Mouse (Mus musculus): Measurements from ENCODE around the gene Slc25a3. TPM values are rescaled to one million over a fixed set of nuclear protein-coding genes. Genes with fewer than 3 reads are reported as not detected.
A peak's percentile ranks its signal among the peaks of the same experiment; 100 is the strongest.

Slc25a3 gene
- polyA plus RNA-seq, 1 experiment from 2014 or later = 413 TPM

- H3K4me1 ChIP-seq = no peaks in the 10 kb centered on the region
- no peaks in the 10 kb centered on the region for H3K9me3 ChIP-seq
- H3K36me3 ChIP-seq (replicated peaks) = peaks cover 17% of the 10 kb centered on the region
- WGBS = 92% methylated on average over 14 of the region's 14 CpGs
- no peaks in the 10 kb centered on the region for H3K27me3 ChIP-seq (ENCODE audit: poor library complexity, severe bottlenecking)
- no peak for DNase-seq (ENCODE audit: extremely low spot score, low spot score)
- H3K4me3 ChIP-seq = no peak overlapping the region
- H3K27ac ChIP-seq = no peak overlapping the region
These were observed 20.9 kb downstream of the Slc25a3 start for GRCm38 (mm10) chr10:91102799-91103590.

GRCm38 (mm10) chr10:91101936-91102335 is 21.9 kb downstream of the Slc25a3 start:
- Histone ChIP-seq H3K36me3 (replicated peaks) (peaks cover 18% of the 10 kb centered on the region), H3K27me3 (ENCODE audit: poor library complexity, severe bottlenecking) (no peaks in the 10 kb centered on the region), H3K4me3 (no peak overlapping the region), H3K27ac (no peak overlapping the region), H3K4me1 (no peaks in the 10 kb centered on the region), H3K9me3 (no peaks in the 10 kb centered on the region)
- 94% methylated on average over 25 of the region's 25 CpGs for WGBS
- no peak for DNase-seq (ENCODE audit: extremely low spot score, low spot score)

DNA sequence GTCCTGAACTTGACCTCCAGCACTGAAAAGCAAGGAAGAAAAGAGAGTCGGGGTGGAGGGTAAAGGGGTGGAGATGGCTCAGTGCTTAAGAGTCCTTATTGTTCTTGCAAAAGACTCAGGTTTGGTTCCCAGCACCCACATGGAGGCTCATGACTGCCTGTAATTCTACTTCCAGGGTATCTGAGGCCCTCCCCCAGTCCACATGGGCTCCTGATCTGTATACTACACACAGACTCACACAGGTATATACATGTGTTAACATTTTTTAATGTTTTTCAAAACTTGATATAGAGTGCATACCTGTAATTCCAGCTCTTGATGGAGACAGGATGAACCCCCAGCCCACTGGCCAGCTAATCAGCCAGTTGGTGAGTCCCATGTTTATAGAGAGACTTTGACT is 23.8 kb downstream of the Slc25a3 start:
- H3K36me3 ChIP-seq (replicated peaks) = peaks cover 23% of the 10 kb centered on the region
- H3K4me1 ChIP-seq = no peaks in the 10 kb centered on the region
- H3K4me3 ChIP-seq = no peak overlapping the region
- H3K27me3 ChIP-seq (ENCODE audit: poor library complexity, severe bottlenecking) = no peaks in the 10 kb centered on the region
- no peak for DNase-seq (ENCODE audit: extremely low spot score, low spot score)
- WGBS = 94% methylated on average over 1 of the region's 1 CpGs
- H3K27ac ChIP-seq = no peak overlapping the region
- no peaks in the 10 kb centered on the region for H3K9me3 ChIP-seq

- 93% methylated on average over 8 of the region's 8 CpGs for WGBS
- no peaks in the 10 kb centered on the region for H3K9me3 ChIP-seq
- H3K4me1 ChIP-seq = no peaks in the 10 kb centered on the region
- H3K27me3 ChIP-seq (ENCODE audit: poor library complexity, severe bottlenecking) = no peaks in the 10 kb centered on the region
- no peak for DNase-seq (ENCODE audit: extremely low spot score, low spot score)
- peaks cover 36% of the 10 kb centered on the region for H3K36me3 ChIP-seq (replicated peaks)
- H3K4me3 ChIP-seq = no peak overlapping the region
- H3K27ac ChIP-seq = no peak overlapping the region
These were observed 25.8 kb downstream of the Slc25a3 start for GRCm38 (mm10) chr10:91098056-91098455.

DNA sequence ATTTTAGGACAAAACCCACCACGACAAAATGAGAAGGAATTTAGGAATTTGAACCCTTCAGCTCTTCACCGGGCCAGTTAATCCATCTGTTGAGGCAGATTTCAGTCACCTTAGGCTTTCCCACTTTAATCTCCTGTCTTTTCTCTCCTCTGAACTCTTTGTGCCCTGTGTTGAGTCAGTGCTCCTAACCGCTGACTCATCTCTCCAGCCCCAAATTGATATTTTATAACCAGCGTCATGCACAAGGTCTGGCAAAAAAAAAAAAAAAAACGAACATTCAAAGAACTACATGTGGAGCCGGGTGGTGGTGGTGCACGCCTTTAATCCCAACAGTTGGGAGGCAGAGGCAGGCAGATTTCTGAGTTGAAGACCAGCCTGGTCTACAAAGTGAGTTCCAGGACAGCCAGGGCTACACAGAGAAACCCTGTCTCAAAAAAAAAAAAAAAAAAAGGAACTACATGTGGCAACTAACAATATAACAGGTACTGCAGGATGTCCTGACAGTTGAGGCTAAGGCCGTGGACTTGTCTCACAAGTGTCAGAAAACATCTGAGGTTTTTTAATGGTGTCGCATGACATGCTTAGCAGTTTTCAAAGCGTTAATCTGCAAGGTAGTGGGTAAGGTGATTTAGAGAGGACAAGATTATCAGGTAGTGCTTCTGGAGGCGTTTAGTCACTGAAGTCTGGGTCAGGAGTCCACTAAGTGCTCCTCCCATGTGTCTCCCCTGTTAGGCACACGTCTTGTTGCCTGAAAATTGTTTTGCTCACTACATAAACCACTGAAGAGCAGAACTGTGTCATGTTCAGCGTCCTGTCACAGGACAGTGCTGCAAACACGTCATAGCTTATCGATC is 29.4 kb downstream of the Slc25a3 start:
- Histone ChIP-seq H3K9me3 (no peaks in the 10 kb centered on the region), H3K27ac (no peak overlapping the region), H3K27me3 (ENCODE audit: poor library complexity, severe bottlenecking) (no peaks in the 10 kb centered on the region), H3K36me3 (replicated peaks) (peaks cover 20% of the 10 kb centered on the region), H3K4me3 (no peak overlapping the region), H3K4me1 (no peaks in the 10 kb centered on the region)
- no peak for DNase-seq (ENCODE audit: extremely low spot score, low spot score)
- 89% methylated on average over 15 of the region's 15 CpGs for WGBS

DNA sequence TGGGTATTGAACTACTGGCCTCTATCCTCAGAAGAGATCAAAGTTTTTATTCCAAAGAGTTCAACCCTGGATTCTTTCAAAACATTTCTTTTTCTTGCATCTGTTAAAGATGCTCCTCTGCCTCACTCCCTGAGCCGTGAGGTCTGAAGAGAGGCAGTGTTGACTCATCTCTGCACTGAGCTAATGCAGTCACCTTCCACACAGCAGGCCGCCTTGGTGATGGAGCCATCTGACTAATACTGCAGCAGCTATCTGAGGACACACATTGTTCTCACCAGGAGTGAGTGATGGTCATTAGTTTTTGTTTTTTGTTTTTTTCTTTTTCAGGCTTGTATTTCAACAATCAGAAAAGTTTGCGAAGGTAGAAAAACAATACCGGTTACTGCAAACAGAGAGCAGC is 31.0 kb downstream of the Slc25a3 start:
- H3K27me3 ChIP-seq (ENCODE audit: poor library complexity, severe bottlenecking) = no peaks in the 10 kb centered on the region
- H3K4me3 ChIP-seq = no peak overlapping the region
- H3K9me3 ChIP-seq = no peaks in the 10 kb centered on the region
- H3K27ac ChIP-seq = no peak overlapping the region
- DNase-seq (ENCODE audit: extremely low spot score, low spot score) = no peak
- WGBS = 93% methylated on average over 4 of the region's 4 CpGs
- H3K4me1 ChIP-seq = no peaks in the 10 kb centered on the region
- H3K36me3 ChIP-seq (replicated peaks) = peaks cover 18% of the 10 kb centered on the region

GRCm38 (mm10) chr10:91083393-91083927 is 40.4 kb downstream of the Slc25a3 start:
- Histone ChIP-seq H3K27ac (peak overlapping the region; percentile 93), H3K27me3 (ENCODE audit: poor library complexity, severe bottlenecking) (no peaks in the 10 kb centered on the region), H3K4me1 (peaks cover 20% of the 10 kb centered on the region), H3K4me3 (peak overlapping the region; percentile 90), H3K9me3 (no peaks in the 10 kb centered on the region), H3K36me3 (replicated peaks) (peaks cover 9% of the 10 kb centered on the region)
- WGBS = 58% methylated on average over 12 of the region's 12 CpGs
- DNase-seq (ENCODE audit: extremely low spot score, low spot score) = no peak

- Histone ChIP-seq H3K9me3 (no peaks in the 10 kb centered on the region), H3K27me3 (ENCODE audit: poor library complexity, severe bottlenecking) (no peaks in the 10 kb centered on the region), H3K4me3 (peak within 1 kb of the TSS; percentile 90), H3K27ac (peak within 1 kb of the TSS; percentile 93), H3K36me3 (replicated peaks) (peaks cover 15% of the 10 kb centered on the region), H3K4me1 (peaks cover 20% of the 10 kb centered on the region)
- DNase-seq (ENCODE audit: extremely low spot score, low spot score) = peak; percentile 99
- under 1% methylated on average over 85 of the region's 87 CpGs for WGBS
These were observed 41.1 kb downstream of the Slc25a3 start, which contains the start of the genes Apaf1 and Ikbip for GRCm38 (mm10) chr10:91082550-91083392. Apaf1 (minus strand) TSS chr10:91082770. Ikbip (plus strand) TSS chr10:91082940.

GRCm38 (mm10) chr10:91081959-91082507 is 41.8 kb downstream of the Slc25a3 start:
- no peak for DNase-seq (ENCODE audit: extremely low spot score, low spot score)

DNA sequence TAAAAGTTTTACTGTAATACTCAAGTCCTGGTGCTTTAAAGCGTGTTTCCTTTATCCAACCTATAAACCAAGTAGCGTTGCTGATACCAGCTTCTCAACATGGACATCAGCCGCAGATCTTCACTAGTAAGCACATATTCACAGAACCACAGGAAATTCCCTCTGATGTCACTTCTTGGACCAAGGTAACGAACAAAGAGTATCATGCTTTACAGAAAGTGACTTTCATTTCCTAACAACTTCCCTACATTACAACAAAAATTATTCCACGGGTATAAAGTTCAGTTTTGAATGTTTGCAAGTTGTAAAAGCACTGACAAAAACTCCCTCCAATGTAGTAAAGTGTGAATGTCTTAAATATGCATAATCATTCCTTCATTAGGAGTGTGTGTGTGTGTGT is 43.3 kb downstream of the Slc25a3 start:
- no peaks in the 10 kb centered on the region for H3K27me3 ChIP-seq (ENCODE audit: poor library complexity, severe bottlenecking)
- H3K9me3 ChIP-seq = no peaks in the 10 kb centered on the region
- H3K27ac ChIP-seq = no peak overlapping the region
- no peak for DNase-seq (ENCODE audit: extremely low spot score, low spot score)
- H3K4me1 ChIP-seq = peaks cover 20% of the 10 kb centered on the region
- WGBS = 93% methylated on average over 5 of the region's 5 CpGs
- peaks cover 38% of the 10 kb centered on the region for H3K36me3 ChIP-seq (replicated peaks)
- H3K4me3 ChIP-seq = no peak overlapping the region

More at GRCm38 (mm10) chr10:91081959-91082507, 41.8 kb downstream of the Slc25a3 start:
- Histone ChIP-seq H3K4me3 (peak overlapping the region; percentile 90), H3K27ac (peak overlapping the region; percentile 93), H3K36me3 (replicated peaks) (peaks cover 23% of the 10 kb centered on the region), H3K4me1 (peaks cover 20% of the 10 kb centered on the region), H3K27me3 (ENCODE audit: poor library complexity, severe bottlenecking) (no peaks in the 10 kb centered on the region), H3K9me3 (no peaks in the 10 kb centered on the region)
- WGBS = under 1% methylated on average over 27 of the region's 27 CpGs

DNA sequence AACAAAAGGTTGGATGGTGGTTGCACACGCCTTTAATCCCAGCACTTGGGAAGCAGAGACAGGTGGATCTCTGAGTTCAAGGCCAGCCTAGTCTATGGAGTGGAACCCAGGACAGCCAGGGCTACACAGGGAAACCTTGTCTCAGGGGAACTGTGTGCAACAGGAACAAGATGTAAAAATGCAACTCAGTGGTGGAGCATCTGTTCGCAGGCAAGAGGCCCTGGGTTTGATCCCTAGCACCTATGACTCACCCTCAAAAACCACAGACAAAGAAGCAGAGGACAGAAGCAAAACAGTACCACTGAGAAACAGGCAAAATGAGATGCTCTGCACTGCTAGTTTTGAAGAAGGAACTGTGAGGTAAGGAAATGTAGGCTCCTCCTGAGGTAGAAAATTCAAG is 47.2 kb downstream of the Slc25a3 start:
- 96% methylated on average over 2 of the region's 2 CpGs for WGBS
- H3K36me3 ChIP-seq (replicated peaks) = peaks cover 65% of the 10 kb centered on the region
- no peak for DNase-seq (ENCODE audit: extremely low spot score, low spot score)
- no peaks in the 10 kb centered on the region for H3K27me3 ChIP-seq (ENCODE audit: poor library complexity, severe bottlenecking)
- no peak overlapping the region for H3K27ac ChIP-seq
- no peak overlapping the region for H3K4me3 ChIP-seq
- H3K9me3 ChIP-seq = no peaks in the 10 kb centered on the region
- peaks cover 6% of the 10 kb centered on the region for H3K4me1 ChIP-seq

GRCm38 (mm10) chr10:91073345-91073744 is 50.5 kb downstream of the Slc25a3 start:
- no peak for DNase-seq (ENCODE audit: extremely low spot score, low spot score)
- Histone ChIP-seq H3K4me3 (no peak overlapping the region), H3K27ac (no peak overlapping the region), H3K9me3 (no peaks in the 10 kb centered on the region), H3K27me3 (ENCODE audit: poor library complexity, severe bottlenecking) (no peaks in the 10 kb centered on the region), H3K4me1 (no peaks in the 10 kb centered on the region), H3K36me3 (replicated peaks) (peaks cover 68% of the 10 kb centered on the region)
- WGBS = 90% methylated on average over 3 of the region's 3 CpGs

All from forebrain, embryonic 10.5 days (tissue).